Mouse (Mus musculus) thymus, postnatal 25 days (tissue): ENCODE measurements around the gene Pla2g2c.
A peak's percentile ranks its signal among the peaks of the same experiment; 100 is the strongest.

Experiments used
- DNase-seq: peaks from one replicate; pipeline ENCODE4 v3.0.0; 2022

Gene Pla2g2c

DNA sequence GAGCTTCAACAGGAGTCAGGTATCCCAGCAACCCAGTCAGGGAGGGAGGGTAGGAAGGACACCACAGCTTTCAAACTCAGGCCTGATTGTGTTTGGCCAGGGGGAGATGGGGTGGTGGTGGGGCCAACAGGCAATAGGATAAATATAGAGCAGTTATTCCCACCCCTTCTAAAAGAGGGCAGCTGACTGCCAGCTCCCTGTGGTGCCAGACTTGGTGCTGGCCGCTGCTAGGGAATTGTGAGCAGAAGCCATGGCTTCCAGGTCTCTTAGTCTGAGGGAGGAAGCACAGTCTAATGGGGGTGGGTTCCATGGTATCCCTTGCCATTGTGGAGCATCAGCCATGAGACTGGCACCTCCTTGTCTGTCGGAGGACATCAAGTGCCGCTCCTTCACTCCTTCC lies 29.0 kb downstream of the Pla2g2c start:
- DNase-seq: no peak

DNA sequence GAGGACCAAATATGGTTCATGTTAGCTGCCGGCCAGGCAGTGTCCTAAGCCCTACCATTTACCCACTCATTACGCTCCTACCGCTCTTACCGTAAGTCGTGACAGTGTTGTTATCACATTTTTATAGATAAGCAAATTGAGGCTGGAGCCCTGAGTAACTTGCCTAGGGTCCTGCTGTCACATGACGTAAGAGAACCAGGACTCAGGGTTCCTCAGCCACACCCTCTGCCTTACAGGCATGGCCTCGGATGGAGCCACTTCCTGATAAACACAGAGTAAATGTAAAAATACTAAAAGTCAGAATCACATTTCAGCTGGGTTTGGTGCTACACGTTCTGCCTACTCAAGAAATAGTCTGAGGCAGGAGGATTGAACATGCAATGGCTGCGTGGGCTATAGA lies 29.8 kb downstream of the Pla2g2c start:
- no peak for DNase-seq

DNA sequence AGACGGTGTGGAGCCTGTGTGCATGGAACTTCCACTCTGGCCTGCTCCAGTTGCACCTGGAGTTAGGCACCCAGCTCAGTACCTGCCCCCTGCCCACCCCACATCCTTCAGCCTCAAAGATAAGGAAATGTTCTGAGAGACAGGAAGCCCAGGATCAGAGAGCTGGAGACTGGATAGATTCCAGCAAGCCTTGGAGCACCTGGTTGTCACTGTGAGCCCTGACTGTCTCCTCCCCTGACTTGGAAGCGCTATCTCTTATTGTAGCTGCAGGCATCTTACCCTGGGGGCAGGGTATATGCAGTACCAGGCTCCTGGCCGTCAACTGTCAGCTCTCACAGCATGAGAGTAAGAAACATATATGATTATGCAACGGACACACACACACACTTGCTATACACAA lies 30.8 kb downstream of the Pla2g2c start:
- DNase-seq: no peak

- DNase-seq: no peak
Observed at GRCm38 (mm10) chr4:138755983-138756382, 31.4 kb downstream of the Pla2g2c start.

DNA sequence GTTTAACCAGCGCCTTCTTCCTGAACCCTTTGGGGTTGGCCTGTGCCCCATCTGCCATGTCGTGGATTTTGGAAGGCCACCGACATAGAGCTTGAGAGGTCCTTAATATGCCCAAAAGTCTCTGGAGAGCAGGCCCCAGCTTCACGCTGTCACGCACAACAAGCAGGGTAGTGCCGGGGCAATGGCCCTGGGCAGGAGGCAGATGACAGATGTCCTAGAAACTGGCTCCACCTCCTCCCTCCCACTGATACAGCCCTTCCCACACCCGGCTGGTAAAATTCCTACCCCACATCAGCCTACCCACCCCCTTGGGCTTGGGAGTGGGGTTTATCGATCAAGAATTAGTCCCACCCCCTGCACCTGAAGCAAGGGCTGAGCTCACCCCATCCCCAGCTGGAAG lies 32.8 kb downstream of the Pla2g2c start, which contains the start of gene Pla2g2f:
Gene Pla2g2f, minus strand, starts transcription at position 211 of the 400 bp plus-strand sequence.
- DNase-seq: no peak

DNA sequence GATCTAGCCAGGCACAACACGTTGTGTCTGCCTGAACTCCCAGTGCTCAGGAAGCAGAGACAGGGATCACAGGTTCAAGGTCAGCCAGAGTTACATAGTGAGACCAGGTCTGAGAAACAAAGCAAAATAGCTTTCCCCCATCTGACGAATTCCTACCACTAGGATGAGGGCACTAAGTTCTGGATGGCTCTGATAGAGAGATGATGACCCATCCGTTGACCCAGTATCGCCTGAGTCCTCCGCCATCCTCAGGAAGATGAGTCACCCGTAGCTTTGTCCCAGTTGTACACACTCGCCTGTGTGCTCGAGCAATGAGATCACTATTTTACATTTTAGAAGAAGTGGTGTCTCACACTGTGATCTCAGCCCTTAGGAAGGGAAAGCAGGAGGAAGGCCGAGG lies 37.7 kb downstream of the Pla2g2c start:
- DNase-seq: no peak

- DNase-seq: no peak
Observed at GRCm38 (mm10) chr4:138771970-138772369, 47.4 kb downstream of the Pla2g2c start.

- no peak for DNase-seq
Observed at GRCm38 (mm10) chr4:138772386-138772785, 47.8 kb downstream of the Pla2g2c start.

GRCm38 (mm10) chr4:138775435-138775834 lies 50.8 kb downstream of the Pla2g2c start, which contains the start of gene Pla2g2d:
TSS of gene Pla2g2d (plus strand) at chr4:138775735.
- no peak for DNase-seq

- DNase-seq: no peak
Observed at GRCm38 (mm10) chr4:138777417-138778407, 53.1 kb downstream of the Pla2g2c start.

DNA sequence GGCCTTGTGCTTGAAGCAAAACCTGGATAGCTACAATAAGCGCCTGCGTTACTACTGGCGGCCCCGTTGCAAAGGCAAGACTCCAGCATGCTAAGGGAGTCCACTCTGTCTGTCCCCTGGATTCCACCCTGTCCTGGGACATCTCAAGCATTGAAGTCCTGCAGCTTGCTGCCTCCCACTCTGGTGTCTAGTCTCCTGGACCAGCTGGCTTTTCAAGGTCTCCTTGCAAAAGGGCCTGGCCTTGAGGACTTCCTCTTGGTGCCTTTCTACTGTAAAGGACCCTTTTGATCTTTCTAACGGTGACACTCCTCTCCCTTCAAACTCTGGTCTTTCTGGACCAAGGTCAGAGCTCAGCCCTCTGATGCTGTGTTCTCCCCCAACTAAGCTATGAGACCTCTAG lies 55.7 kb downstream of the Pla2g2c start:
- no peak for DNase-seq

DNA sequence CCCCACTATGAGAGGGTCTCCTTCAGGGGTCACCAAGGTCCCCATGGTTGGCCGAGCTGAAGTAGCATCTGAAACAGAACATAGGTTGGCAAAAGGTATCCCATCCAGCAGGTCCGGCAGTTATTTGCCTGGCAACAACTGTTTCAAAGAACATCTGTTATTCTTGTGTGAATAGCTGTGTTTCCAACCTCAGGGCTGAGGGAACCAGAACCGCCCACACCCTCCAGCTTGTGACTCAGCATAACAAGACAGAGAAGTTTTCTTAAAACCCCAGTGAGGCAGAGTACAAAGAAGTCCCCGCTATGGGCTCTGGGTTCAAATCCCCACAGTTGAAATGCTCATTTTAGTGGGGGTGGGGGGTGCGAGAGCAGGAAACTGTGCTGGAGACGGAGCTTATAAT lies 57.5 kb downstream of the Pla2g2c start:
- no peak for DNase-seq

DNA sequence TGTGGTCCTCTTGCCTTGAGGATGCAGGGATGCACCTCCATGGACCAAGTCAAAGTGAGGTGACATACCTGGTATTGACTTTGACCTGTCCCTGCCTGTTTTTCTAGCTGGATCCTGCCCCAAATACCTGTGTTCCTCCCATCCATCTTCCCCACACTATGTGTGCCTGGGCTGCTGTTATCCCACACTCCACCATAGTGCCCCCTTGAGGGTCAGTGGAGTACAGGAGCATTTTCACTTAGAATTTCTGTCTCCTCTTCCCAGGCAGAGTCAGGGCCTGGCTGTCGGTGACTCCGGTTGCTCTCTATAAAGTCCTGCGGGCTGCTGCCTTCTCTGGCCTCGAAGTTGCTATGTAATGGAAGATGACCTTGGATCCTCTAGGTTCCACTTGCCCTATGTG lies 61.1 kb downstream of the Pla2g2c start:
- no peak for DNase-seq

- DNase-seq: no peak
Observed at GRCm38 (mm10) chr4:138786141-138786540, 61.5 kb downstream of the Pla2g2c start.

DNA sequence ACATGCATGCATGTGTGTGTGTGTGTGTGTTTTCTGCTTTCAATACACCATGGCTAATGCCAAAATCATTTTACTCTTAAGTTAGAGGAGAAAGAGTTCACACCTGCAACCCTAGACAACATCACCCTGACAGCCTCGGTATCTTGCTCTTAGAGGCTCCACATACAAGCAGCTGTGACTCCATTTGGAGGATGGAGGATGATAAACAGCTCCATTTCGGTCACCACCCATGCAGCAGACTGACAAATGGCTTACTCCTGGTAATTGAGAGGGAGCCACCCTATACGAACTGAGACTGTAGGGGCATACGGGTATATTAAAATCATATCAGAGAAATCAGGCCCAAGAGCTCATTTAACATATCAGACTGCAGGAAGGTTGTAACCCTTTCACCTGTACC lies 63.8 kb downstream of the Pla2g2c start:
- DNase-seq: no peak

DNA sequence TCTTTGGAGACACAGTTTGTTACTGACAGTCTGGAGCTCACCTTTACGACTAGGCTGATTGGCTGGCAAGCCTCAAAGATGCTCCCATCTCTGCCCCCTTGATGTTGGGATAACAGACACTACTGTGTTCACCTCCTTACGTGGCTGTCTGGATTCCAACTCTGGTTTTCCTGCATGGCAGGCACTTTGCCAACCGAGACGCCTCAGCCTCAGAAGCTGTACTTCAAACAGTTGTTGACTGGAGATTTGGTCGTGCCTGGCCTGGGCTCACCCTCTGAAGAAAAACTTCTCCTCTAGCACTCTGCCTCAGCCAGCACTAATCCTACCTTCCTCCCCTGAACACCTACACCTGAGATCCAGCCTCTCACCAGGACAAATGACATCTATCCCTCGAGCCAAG lies 66.9 kb downstream of the Pla2g2c start:
- DNase-seq: no peak

DNA sequence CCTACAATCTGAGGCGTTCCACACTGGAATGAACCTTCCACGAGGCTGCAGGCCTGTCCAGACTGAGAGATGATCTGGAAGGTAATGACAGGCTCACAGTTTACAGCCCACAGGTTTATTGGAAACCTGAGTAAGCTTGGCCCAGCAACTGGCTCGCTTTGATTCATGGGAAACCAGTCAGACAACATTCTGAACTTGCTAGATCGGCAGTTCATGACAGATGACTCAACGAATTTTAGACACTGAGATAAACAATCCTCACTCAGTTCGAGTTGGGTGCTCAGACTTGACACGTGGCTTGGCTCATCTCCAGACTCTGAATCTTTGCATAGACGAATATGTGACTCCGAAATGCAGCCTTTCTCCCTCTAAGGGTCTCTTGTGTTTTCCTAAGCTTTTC lies 68.0 kb downstream of the Pla2g2c start:
- DNase-seq: no peak

DNA sequence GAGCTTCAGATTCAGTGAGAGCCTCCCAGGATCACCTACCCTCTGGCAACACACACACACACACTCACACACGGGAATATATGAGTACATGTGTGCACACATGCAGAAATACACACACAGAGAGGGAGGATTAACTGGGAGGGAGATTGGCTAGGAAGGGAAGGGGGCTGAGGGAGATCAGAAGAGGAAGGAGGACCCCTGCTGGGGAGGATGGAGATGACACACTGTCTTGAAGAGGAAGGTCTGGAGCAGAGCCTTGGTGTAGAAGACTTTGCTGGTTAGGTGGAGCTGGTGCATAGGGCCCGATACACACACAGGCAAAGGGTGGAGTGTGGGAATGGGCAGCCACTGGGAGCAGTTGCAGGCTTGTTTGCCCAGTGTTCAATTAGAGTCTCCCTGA lies 68.7 kb downstream of the Pla2g2c start:
- peak; percentile 41 for DNase-seq

DNA sequence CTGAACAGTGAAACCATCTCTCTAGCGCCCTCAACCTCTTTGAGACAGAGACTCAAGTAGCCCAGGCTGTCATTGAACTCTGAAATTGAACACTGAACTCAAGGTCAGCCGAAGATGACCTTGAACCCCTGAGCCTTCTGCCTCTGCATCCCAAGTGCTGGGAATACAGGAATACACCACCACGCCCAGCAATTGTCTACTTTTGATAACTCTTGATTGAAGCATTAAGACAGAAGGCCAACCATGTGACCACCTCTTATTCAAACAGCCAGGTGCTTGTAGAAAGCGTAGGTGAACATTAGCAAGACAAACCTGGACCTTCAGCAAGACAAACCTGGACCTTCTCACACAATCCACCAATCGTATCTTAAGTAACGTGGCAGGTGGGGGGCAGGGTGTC lies 69.8 kb downstream of the Pla2g2c start:
- DNase-seq: no peak
